Mouse (Mus musculus) ES-Bruce4 (cell line): ENCODE measurements around the gene Nle1. TPM values are rescaled to one million over a fixed set of nuclear protein-coding genes. Genes with fewer than 3 reads are reported as not detected.
A peak's percentile ranks its signal among the peaks of the same experiment; 100 is the strongest.

Source experiments
- H3K27ac ChIP-seq: 2 replicates; pipeline ENCODE4 v1.5.1; 2012; ENCODE audit warnings: low read length, inconsistent platforms; ENCODE audit not compliant: insufficient read depth
- H3K27me3 ChIP-seq: 2 replicates; pipeline ENCODE4 v1.6.1; 2012; ENCODE audit warnings: mild to moderate bottlenecking, low read length, inconsistent platforms; ENCODE audit not compliant: control insufficient read depth, poor library complexity, insufficient read depth, severe bottlenecking
- H3K36me3 ChIP-seq: 2 replicates; pipeline ENCODE4 v1.6.1; 2012; ENCODE audit warnings: inconsistent platforms, mild to moderate bottlenecking, low read length, moderate library complexity; ENCODE audit not compliant: control insufficient read depth, poor library complexity, insufficient read depth, severe bottlenecking
- H3K4me1 ChIP-seq: one replicate; pipeline ENCODE4 v1.8.1; 2011; ENCODE audit warnings: low read length; ENCODE audit not compliant: control insufficient read depth, insufficient read depth
- H3K4me3 ChIP-seq: 2 replicates; pipeline ENCODE4 v1.5.1; 2011; ENCODE audit warnings: low read depth, mild to moderate bottlenecking, low read length
- H3K9ac ChIP-seq: 2 replicates; pipeline ENCODE4 v1.6.1; 2012; ENCODE audit warnings: low read depth, mild to moderate bottlenecking, inconsistent platforms; ENCODE audit not compliant: poor library complexity, severe bottlenecking
- H3K9me3 ChIP-seq: replicated peaks from 2 replicates; pipeline ENCODE4 v1.6.1; 2012; ENCODE audit warnings: mild to moderate bottlenecking, low read length, inconsistent platforms; ENCODE audit not compliant: control insufficient read depth, poor library complexity, insufficient read depth, severe bottlenecking
- CTCF ChIP-seq: IDR thresholded peaks from one replicate; pipeline ENCODE4 v1.8.1; 2011; ENCODE audit warnings: low read depth, low read length
- EP300 ChIP-seq: IDR thresholded peaks from 2 replicates; pipeline ENCODE4 v1.6.1; 2011; ENCODE audit warnings: low read depth, low read length; ENCODE audit not compliant: insufficient read depth
- POLR2A ChIP-seq: IDR thresholded peaks from one replicate; pipeline ENCODE4 v1.8.1; 2011; ENCODE audit warnings: low read length; ENCODE audit not compliant: insufficient read depth
- polyA plus RNA-seq: library from polyadenylated mRNA; stranded (reverse); fragments of >200 nt; gene quantifications from 2 replicates; pipeline ENCODE4 v1.2.4, GENCODE M21; 2011; ENCODE audit warnings: low read depth; ENCODE audit not compliant: missing spikeins, insufficient read depth, insufficient read length

The Nle1 gene
- polyA plus RNA-seq, 1 experiment = 32.3 TPM

DNA sequence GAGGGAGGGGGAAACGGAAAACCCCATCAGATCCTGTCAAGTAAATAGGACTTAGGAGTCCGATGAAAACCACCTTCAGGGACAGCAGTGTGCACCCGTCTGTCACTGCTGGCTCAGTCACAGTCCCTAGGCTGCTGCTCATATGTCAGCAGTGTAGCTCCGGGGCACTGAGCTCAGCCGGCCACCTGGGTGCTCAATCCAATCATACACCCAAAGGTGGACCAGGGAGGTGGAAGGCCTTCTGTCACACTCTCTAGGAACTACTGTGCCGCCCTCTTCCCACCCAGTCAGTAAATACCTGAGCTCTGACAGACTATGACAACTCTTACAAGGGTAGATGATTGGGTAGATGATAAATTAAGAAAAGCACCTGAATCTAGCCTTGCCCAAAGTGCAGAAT is 47.5 kb downstream of the Nle1 start:
- H3K27ac ChIP-seq = no peak overlapping the region
- H3K9me3 ChIP-seq = no peaks in the 10 kb centered on the region
- H3K4me3 ChIP-seq = no peak overlapping the region
- no peaks in the 10 kb centered on the region; the same call in 1 of the 2 replicates for H3K36me3 ChIP-seq
- TF ChIP-seq EP300 (no peak), POLR2A (no peak), CTCF (no peak)
- no peak overlapping the region for H3K9ac ChIP-seq
- no peaks in the 10 kb centered on the region for H3K27me3 ChIP-seq
- H3K4me1 ChIP-seq = peaks cover 2% of the 10 kb centered on the region

GRCm38 (mm10) chr11:82857307-82857848 is 50.8 kb downstream of the Nle1 start:
- Histone ChIP-seq H3K4me3 (no peak overlapping the region), H3K27me3 (no peaks in the 10 kb centered on the region), H3K9me3 (no peaks in the 10 kb centered on the region), H3K4me1 (peaks cover 7% of the 10 kb centered on the region), H3K9ac (no peak overlapping the region), H3K36me3 (no peaks in the 10 kb centered on the region), H3K27ac (peak overlapping the region; percentile 23; the same call in 1 of the 2 replicates)
- TF ChIP-seq POLR2A (no peak), EP300 (no peak), CTCF (no peak)

DNA sequence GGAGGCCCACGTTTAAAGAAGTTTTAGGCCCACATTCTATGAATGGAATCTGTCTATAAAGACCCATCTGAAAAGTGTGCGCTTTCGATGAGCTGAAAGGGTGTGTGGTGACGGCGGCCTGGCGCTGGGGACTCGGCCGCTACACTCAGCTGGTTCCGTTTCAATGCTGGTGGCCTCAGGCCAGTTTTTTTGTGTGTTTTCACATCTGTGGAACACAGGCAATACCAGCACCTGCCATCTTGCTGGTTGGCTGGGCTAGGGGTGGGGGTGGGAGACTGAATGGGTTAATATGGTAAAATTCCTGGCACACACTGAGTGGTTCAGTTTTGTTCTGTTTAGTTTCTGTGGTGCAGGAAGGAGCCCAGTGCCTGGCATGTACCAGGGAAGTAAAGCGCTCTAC is 52.2 kb downstream of the Nle1 start:
- H3K27ac ChIP-seq = no peak overlapping the region
- H3K9ac ChIP-seq = no peak overlapping the region
- no peak for TF ChIP-seq POLR2A
- no peak for TF ChIP-seq EP300
- TF ChIP-seq CTCF = no peak
- no peaks in the 10 kb centered on the region for H3K36me3 ChIP-seq
- no peaks in the 10 kb centered on the region for H3K27me3 ChIP-seq
- no peaks in the 10 kb centered on the region for H3K9me3 ChIP-seq
- H3K4me1 ChIP-seq = peaks cover 7% of the 10 kb centered on the region
- H3K4me3 ChIP-seq = no peak overlapping the region

DNA sequence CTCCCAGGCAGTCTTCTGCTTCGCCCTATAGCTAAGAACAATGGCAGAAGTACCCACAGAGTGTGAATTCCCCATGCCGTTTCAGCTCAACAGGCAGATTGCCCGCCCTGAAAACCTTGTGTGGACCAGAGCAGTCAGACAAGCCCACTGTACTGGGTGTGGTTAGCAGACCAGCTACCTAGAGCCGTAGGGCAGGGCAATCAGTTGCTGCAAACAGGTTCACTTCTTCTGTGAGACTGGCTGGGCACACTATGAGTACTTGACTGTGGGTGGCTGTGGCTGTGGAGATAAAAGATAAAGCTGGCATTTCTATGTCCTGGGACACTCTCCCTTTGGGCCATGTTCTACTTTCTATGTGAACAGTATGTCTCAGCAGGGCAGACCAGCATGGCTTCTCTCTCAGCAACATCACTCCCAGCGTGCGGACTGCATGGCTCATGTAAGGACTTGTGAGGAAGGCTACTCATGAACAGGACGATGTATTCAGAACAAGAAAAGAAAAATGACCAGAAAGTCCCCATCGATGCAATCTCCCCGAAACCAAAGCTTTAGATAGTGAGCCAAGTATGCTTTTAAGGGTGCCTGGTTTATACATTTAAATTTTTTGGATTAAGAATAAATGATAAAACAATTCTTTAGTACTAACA is 52.8 kb downstream of the Nle1 start:
- H3K9me3 ChIP-seq = no peaks in the 10 kb centered on the region
- no peak overlapping the region for H3K4me3 ChIP-seq
- H3K27ac ChIP-seq = no peak overlapping the region
- TF ChIP-seq EP300 (no peak), CTCF (no peak), POLR2A (no peak)
- no peak overlapping the region for H3K9ac ChIP-seq
- no peaks in the 10 kb centered on the region for H3K36me3 ChIP-seq
- H3K4me1 ChIP-seq = peaks cover 7% of the 10 kb centered on the region
- no peaks in the 10 kb centered on the region for H3K27me3 ChIP-seq

DNA sequence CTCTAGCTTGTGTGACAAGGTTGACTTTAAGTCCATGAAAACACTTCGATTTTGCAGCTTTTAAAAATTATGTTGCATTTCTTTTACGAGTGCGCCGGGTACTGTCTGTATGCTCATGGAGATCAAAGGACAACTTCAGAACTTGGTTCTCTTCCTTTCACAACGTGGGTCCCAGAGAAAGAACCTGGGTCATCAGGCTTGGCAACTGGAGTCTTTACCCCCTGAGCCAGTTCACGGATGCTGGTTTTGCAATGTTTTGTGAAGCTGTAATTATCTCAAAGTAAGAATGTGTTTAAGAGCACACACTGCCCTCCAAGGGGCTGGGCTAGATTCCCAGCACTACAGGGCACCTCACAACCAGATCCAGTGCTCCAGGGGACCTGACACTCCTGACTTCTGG is 54.1 kb downstream of the Nle1 start:
- Histone ChIP-seq H3K4me3 (no peak overlapping the region), H3K9me3 (no peaks in the 10 kb centered on the region), H3K4me1 (peaks cover 7% of the 10 kb centered on the region), H3K36me3 (no peaks in the 10 kb centered on the region), H3K9ac (no peak overlapping the region), H3K27me3 (no peaks in the 10 kb centered on the region), H3K27ac (no peak overlapping the region)
- TF ChIP-seq EP300 (no peak), CTCF (no peak), POLR2A (no peak)

GRCm38 (mm10) chr11:82852958-82853357 is 55.3 kb downstream of the Nle1 start:
- Histone ChIP-seq H3K4me3 (no peak overlapping the region), H3K4me1 (peaks cover 5% of the 10 kb centered on the region), H3K27ac (no peak overlapping the region), H3K9me3 (no peaks in the 10 kb centered on the region), H3K36me3 (no peaks in the 10 kb centered on the region), H3K27me3 (no peaks in the 10 kb centered on the region), H3K9ac (no peak overlapping the region)
- no peak for TF ChIP-seq EP300
- no peak for TF ChIP-seq CTCF
- TF ChIP-seq POLR2A = no peak
